Mouse (Mus musculus) adipocyte (in vitro differentiated cells): ENCODE results near the gene Thsd1.
"Not testable (repeated sequence)": the region's sequence is repeated elsewhere in the genome, so short reads cannot be mapped to it uniquely, and the experiment has no call there.

Experiments used
- DNase-seq: peaks from one replicate; pipeline ENCODE4 v3.0.0-alpha.2; 2016; ENCODE audit warnings: low spot score

Thsd1 gene

GRCm38 (mm10) chr8:22264787-22265186, 37.7 kb downstream of the Thsd1 start:
- peak; percentile 48 for DNase-seq

- DNase-seq: peak; percentile 43
Measured at GRCm38 (mm10) chr8:22265194-22265593, 38.1 kb downstream of the Thsd1 start.

GRCm38 (mm10) chr8:22266809-22267208, 39.7 kb downstream of the Thsd1 start:
- DNase-seq: peak; percentile 48

GRCm38 (mm10) chr8:22273142-22273541, 46.0 kb downstream of the Thsd1 start:
- DNase-seq: no peak

- DNase-seq: no peak
Measured at GRCm38 (mm10) chr8:22274641-22275040, 47.5 kb downstream of the Thsd1 start.

- DNase-seq: no peak
Measured at GRCm38 (mm10) chr8:22282999-22283491, 55.9 kb downstream of the Thsd1 start, which contains the start of gene Tpte. Gene Tpte, plus strand, starts transcription at chr8:22283441.

- DNase-seq: no peak
Measured at GRCm38 (mm10) chr8:22302326-22302725, 75.2 kb downstream of the Thsd1 start.

- no peak for DNase-seq
Measured at GRCm38 (mm10) chr8:22302896-22303306, 75.8 kb downstream of the Thsd1 start.

GRCm38 (mm10) chr8:22304045-22304444, 76.9 kb downstream of the Thsd1 start:
- not testable (repeated sequence) for DNase-seq

GRCm38 (mm10) chr8:22306999-22307398, 79.9 kb downstream of the Thsd1 start:
- no peak for DNase-seq
